Mouse (Mus musculus): ENCODE results near the gene Tex2. TPM values are rescaled to one million over a fixed set of nuclear protein-coding genes. Genes with fewer than 3 reads are reported as not detected.
"Not testable (repeated sequence)": the region's sequence is repeated elsewhere in the genome, so short reads cannot be mapped to it uniquely, and the experiment has no call there.

Tex2 gene
- polyA plus RNA-seq, 1 experiment from 2014 or later, result 14.2 TPM

DNA sequence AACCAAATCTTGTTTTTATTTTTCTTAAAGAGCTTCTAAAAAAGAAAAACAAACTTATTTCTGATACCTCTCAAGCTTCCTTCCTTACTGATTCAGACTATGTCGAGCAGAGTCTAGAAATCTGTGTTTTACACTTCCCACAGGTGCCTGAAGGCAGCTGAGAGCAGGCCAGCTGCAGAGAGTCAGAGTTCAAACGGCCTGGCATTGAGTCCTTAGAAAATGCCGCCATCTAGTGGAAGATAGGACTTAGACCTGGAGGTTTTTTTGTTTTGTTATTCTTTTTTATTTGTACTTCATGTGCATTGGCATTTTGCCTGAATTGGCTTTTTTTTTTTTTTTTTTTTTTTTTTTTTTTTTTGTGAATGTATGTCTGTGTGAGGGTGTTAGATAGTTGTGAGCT, 121.8 kb downstream of the Tex2 start:
- Histone ChIP-seq H3K9me3 (replicated peaks; ENCODE audit: control insufficient read depth, low read length) (no peaks in the 10 kb centered on the region), H3K4me2 (ENCODE audit: low read depth, low read length) (no peak overlapping the region), H3K36me3 (ENCODE audit: control insufficient read depth, insufficient read depth) (no peaks in the 10 kb centered on the region), H3K4me1 (ENCODE audit: control insufficient read depth, insufficient read depth, low read length) (peaks cover 3% of the 10 kb centered on the region), H3K4me3 (ENCODE audit: low read length) (no peak overlapping the region), H3K9ac (ENCODE audit: low read length) (no peak overlapping the region), H3K27ac (ENCODE audit: low read length) (no peak overlapping the region), H3K27me3 (ENCODE audit: control insufficient read depth, insufficient read depth, low read length) (no peaks in the 10 kb centered on the region)
- no peak for ATAC-seq (replicated peaks; ENCODE audit: extremely low read depth, insufficient read depth, low FRiP score)
- WGBS, result 2% methylated on average over 3 of the region's 3 CpGs

DNA sequence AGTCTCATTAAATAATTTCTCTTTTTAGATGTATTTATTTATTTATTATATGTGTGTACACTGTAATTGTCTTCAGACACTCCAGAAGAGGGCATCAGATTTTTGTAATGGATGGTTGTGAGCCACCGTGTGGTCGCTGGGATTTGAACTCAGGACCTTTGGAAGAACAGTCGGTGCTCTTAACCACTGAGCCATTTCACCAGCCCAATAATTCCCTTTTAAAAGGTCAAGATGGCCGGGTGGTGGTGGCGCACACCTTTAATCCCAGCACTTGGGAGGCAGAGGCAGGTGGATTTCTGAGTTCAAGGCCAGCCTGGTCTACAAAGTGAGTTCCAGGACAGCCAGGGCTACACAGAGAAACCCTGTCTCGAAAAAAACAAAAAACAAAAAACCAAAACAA, 122.6 kb downstream of the Tex2 start:
- not testable (repeated sequence) for H3K27ac ChIP-seq (ENCODE audit: low read length); H3K27me3 ChIP-seq (ENCODE audit: control insufficient read depth, insufficient read depth, low read length); H3K4me2 ChIP-seq (ENCODE audit: low read depth, low read length); H3K9me3 ChIP-seq (replicated peaks; ENCODE audit: control insufficient read depth, low read length); H3K4me3 ChIP-seq (ENCODE audit: low read length); H3K4me1 ChIP-seq (ENCODE audit: control insufficient read depth, insufficient read depth, low read length); H3K36me3 ChIP-seq (ENCODE audit: control insufficient read depth, insufficient read depth); H3K9ac ChIP-seq (ENCODE audit: low read length); ATAC-seq (replicated peaks; ENCODE audit: extremely low read depth, insufficient read depth, low FRiP score)
- 89% methylated on average over 6 of the region's 6 CpGs for WGBS

DNA sequence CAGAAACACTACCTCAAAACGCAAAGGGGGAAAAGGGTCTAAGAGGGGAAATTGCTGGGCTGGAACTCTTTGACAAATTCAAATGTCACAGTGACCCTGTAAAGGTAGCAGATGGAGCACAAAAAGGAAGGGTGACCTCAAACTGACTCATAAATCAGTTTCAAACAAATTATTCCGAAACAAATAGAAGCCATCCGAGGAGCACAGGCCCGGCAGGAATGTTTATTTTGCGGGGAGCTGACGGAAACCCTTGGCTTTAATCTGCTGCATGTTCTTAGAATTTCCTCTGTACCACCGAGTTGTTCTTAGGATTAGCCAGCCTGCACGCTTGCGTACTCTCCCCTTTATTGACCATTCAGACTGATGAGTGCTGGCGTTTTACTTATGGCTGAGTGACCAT, 123.2 kb downstream of the Tex2 start:
- Histone ChIP-seq H3K9ac (ENCODE audit: low read length) (no peak overlapping the region), H3K4me3 (ENCODE audit: low read length) (no peak overlapping the region), H3K9me3 (replicated peaks; ENCODE audit: control insufficient read depth, low read length) (no peaks in the 10 kb centered on the region), H3K27me3 (ENCODE audit: control insufficient read depth, insufficient read depth, low read length) (no peaks in the 10 kb centered on the region), H3K36me3 (ENCODE audit: control insufficient read depth, insufficient read depth) (no peaks in the 10 kb centered on the region), H3K4me1 (ENCODE audit: control insufficient read depth, insufficient read depth, low read length) (peaks cover 11% of the 10 kb centered on the region), H3K27ac (ENCODE audit: low read length) (no peak overlapping the region), H3K4me2 (ENCODE audit: low read depth, low read length) (no peak overlapping the region)
- ATAC-seq (replicated peaks; ENCODE audit: extremely low read depth, insufficient read depth, low FRiP score), result no peak
- WGBS, result 68% methylated on average over 10 of the region's 10 CpGs

DNA sequence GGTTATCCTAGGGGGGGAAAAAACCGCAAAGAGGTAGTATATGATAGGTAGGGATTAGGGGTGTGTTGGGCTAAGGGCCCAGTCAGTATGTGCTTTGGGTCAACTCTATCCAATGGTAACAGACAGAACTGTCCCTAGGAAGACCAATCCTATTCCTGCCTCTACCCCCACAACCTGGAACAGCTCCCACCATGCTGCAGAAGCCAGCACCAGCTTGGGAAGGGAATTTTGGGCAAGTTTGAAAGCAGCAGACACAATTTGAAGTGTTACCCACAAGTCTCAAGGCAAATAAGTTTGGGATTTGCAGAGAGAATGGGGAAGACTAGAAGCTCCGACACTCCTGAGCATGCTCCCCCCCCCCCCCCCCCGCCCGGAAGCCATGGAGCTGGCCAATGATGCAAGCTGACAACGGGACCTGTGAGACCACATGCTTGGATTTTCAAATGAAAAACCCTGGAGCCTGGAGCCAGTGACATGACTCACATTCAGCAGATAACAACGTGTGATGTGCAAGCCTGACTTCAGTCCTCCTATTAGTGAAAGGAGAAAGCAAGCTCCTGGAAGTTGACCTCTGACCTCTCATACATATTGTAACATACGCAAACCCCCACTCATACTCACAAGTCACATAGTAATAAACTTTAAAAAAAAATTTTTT, 124.1 kb downstream of the Tex2 start:
- H3K27me3 ChIP-seq (ENCODE audit: control insufficient read depth, insufficient read depth, low read length), result no peaks in the 10 kb centered on the region
- H3K4me1 ChIP-seq (ENCODE audit: control insufficient read depth, insufficient read depth, low read length), result peaks cover 11% of the 10 kb centered on the region
- ATAC-seq (replicated peaks; ENCODE audit: extremely low read depth, insufficient read depth, low FRiP score), result no peak
- no peak overlapping the region for H3K27ac ChIP-seq (ENCODE audit: low read length)
- 43% methylated on average over 7 of the region's 7 CpGs for WGBS
- H3K4me2 ChIP-seq (ENCODE audit: low read depth, low read length), result no peak overlapping the region
- H3K36me3 ChIP-seq (ENCODE audit: control insufficient read depth, insufficient read depth), result no peaks in the 10 kb centered on the region
- H3K9me3 ChIP-seq (replicated peaks; ENCODE audit: control insufficient read depth, low read length), result no peaks in the 10 kb centered on the region
- no peak overlapping the region for H3K9ac ChIP-seq (ENCODE audit: low read length)
- H3K4me3 ChIP-seq (ENCODE audit: low read length), result no peak overlapping the region

DNA sequence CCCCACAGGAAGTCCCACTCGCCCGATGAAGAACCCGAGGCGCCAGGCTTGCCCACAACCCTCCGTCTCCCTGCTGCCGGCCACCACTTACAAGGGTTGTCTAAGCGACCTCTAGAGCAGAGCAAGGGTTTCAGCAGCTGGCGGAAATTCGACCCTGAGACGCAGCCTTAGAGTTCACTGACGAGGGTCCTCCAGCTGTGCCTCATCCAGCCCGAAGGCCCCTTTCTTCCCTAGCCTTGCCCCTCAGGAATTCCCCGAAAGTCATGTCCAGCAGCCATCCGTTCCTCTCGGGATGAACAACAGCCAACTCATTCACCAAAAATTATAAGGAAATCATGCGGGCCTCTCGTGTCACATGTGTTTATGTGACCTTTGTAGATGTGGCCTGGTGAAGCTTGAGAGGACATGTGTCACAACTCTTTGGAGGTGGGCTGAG, 125.1 kb downstream of the Tex2 start:
- Histone ChIP-seq H3K4me3 (ENCODE audit: low read length) (peak overlapping the region; percentile 98), H3K9ac (ENCODE audit: low read length) (0 out of 2 replicates have a peak overlapping the region, but pooled peaks have one; percentile 7), H3K9me3 (replicated peaks; ENCODE audit: control insufficient read depth, low read length) (no peaks in the 10 kb centered on the region), H3K4me2 (ENCODE audit: low read depth, low read length) (peak overlapping the region; percentile 91), H3K36me3 (ENCODE audit: control insufficient read depth, insufficient read depth) (no peaks in the 10 kb centered on the region), H3K27me3 (ENCODE audit: control insufficient read depth, insufficient read depth, low read length) (no peaks in the 10 kb centered on the region), H3K4me1 (ENCODE audit: control insufficient read depth, insufficient read depth, low read length) (peaks cover 11% of the 10 kb centered on the region), H3K27ac (ENCODE audit: low read length) (peak overlapping the region; percentile 57)
- ATAC-seq (replicated peaks; ENCODE audit: extremely low read depth, insufficient read depth, low FRiP score), result peak; percentile 16; the same call in 1 of the 2 replicates
- WGBS, result 15% methylated on average over 17 of the region's 17 CpGs

DNA sequence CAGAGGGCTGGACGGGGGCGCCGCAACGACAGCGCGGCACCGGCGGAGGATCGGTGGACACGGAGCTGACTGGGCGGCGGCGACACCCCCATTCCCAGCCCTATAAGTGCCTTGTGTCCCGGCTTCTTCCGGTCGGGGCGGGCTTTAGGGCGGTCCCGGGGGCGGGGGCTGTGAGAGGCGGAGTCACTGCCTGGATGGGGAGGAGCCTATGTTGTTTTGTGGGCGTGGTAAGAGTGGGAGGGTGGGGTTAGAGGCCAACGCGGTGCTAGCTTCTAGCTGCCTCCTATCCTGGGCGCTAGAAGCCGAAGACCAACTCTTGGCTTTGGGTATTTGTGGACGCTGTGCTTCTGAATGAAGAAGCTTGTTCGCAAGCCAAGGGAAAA, 125.5 kb downstream of the Tex2 start, which contains the start of gene Ern1:
Gene Ern1, minus strand, starts transcription at position 120 of the 383 bp plus-strand sequence.
- Histone ChIP-seq H3K4me1 (ENCODE audit: control insufficient read depth, insufficient read depth, low read length) (peaks cover 11% of the 10 kb centered on the region), H3K27ac (ENCODE audit: low read length) (peak within 1 kb of the TSS; percentile 91), H3K4me3 (ENCODE audit: low read length) (peak within 1 kb of the TSS; percentile 98), H3K9ac (ENCODE audit: low read length) (peak within 1 kb of the TSS; percentile 95), H3K4me2 (ENCODE audit: low read depth, low read length) (peak within 1 kb of the TSS; percentile 91), H3K27me3 (ENCODE audit: control insufficient read depth, insufficient read depth, low read length) (no peaks in the 10 kb centered on the region), H3K9me3 (replicated peaks; ENCODE audit: control insufficient read depth, low read length) (no peaks in the 10 kb centered on the region), H3K36me3 (ENCODE audit: control insufficient read depth, insufficient read depth) (no peaks in the 10 kb centered on the region)
- 1% methylated on average over 28 of the region's 28 CpGs for WGBS
- peak; percentile 98 for ATAC-seq (replicated peaks; ENCODE audit: extremely low read depth, insufficient read depth, low FRiP score)

DNA sequence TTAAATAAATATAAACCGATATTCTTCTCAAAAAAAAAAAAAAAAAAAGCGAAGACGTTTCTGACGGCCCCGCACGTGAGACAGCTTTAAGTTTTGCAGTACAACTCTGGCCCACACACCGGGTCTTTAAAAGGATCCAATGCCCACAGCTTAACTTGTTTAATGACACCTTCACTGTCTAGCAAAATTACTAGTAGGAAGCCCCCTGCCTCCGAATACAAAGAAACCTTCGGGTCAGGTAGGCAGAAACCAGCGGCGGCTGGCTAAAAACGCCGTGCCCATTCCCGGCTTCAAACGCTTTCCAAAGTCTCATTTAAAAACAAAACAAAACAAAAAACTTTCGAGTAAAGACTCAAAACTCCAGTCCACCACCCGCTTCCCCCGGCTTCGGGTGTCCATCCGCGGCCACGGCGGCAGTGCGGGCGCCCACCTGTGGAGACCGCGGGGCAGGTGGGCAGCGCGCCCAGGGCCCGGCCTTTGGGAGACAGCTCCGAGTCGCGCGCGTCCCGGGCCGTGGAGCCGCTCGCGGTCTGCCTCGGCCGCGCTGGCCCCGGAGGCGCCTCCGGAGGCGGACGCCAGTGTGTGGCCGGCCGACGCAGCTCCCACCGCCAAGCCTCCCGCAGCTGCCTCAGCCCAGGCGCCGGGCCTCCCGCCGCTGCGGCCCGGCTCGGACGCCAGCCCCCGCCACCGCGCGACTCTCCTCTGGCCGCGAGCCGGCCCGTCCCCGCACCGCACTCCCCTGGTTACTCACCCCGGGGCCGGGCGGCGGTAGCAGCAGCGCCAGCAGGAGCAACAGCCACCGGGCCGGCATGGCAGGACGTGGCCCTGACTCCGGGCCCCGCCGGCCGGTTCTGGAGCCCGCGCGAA, 126.1 kb downstream of the Tex2 start:
- under 1% methylated on average over 64 of the region's 86 CpGs for WGBS
- Histone ChIP-seq H3K27ac (ENCODE audit: low read length) (peak overlapping the region; percentile 91), H3K4me3 (ENCODE audit: low read length) (peak overlapping the region; percentile 98), H3K9ac (ENCODE audit: low read length) (peak overlapping the region; percentile 95), H3K27me3 (ENCODE audit: control insufficient read depth, insufficient read depth, low read length) (no peaks in the 10 kb centered on the region), H3K9me3 (replicated peaks; ENCODE audit: control insufficient read depth, low read length) (no peaks in the 10 kb centered on the region), H3K4me1 (ENCODE audit: control insufficient read depth, insufficient read depth, low read length) (peaks cover 11% of the 10 kb centered on the region), H3K36me3 (ENCODE audit: control insufficient read depth, insufficient read depth) (no peaks in the 10 kb centered on the region), H3K4me2 (ENCODE audit: low read depth, low read length) (peak overlapping the region; percentile 91)
- peak; percentile 69 for ATAC-seq (replicated peaks; ENCODE audit: extremely low read depth, insufficient read depth, low FRiP score)

DNA sequence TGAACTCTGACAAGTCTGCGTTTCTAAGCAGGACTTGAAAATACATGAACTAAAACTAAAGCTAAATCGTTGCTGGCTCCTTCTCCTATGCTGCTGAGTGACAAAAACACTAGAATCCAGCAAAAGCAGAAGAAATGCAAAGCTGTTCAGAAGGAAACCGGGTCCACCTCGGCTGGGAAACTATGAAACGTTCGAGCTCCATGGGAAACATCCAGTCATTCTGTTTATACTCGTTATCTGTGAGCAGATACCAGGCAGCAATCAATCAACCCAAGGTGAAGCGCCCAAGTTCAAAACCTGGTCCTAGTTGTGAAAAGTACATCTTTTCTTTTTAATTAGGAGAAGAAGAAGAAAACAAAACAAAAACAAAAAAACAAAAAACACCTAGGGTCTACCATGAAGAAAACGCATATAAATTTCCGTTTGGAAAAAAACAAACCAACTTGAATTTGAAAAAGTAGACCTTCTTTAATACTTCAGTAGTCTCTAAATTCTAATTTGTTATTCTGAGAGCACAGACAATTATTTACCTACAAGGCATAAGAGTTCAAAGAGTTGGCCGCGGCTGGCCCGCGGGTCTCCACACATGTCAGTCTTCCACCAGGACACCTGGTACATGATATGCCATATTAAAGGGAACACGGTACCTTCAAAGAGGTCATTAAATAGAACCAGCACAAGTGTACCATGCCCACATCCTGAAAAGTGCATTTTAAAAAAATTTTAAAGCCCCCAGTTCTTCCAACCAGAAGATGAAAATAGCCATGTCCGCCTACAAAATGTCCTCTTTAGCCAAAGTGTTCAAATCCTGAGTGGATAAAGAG, 127.0 kb downstream of the Tex2 start:
- peaks cover 11% of the 10 kb centered on the region for H3K4me1 ChIP-seq (ENCODE audit: control insufficient read depth, insufficient read depth, low read length)
- WGBS, result 28% methylated on average over 16 of the region's 16 CpGs

More for the DNA sequence above, 127.0 kb downstream of the Tex2 start:
- Histone ChIP-seq H3K27me3 (ENCODE audit: control insufficient read depth, insufficient read depth, low read length) (no peaks in the 10 kb centered on the region), H3K4me2 (ENCODE audit: low read depth, low read length) (peak overlapping the region; percentile 91), H3K9ac (ENCODE audit: low read length) (peak overlapping the region; percentile 95), H3K36me3 (ENCODE audit: control insufficient read depth, insufficient read depth) (no peaks in the 10 kb centered on the region), H3K9me3 (replicated peaks; ENCODE audit: control insufficient read depth, low read length) (no peaks in the 10 kb centered on the region), H3K27ac (ENCODE audit: low read length) (no peak overlapping the region), H3K4me3 (ENCODE audit: low read length) (peak overlapping the region; percentile 98)
- ATAC-seq (replicated peaks; ENCODE audit: extremely low read depth, insufficient read depth, low FRiP score), result no peak
